Mouse (Mus musculus) gastrocnemius, postnatal 36 days (tissue): ENCODE measurements around the gene Tpk1. TPM values are rescaled to one million over a fixed set of nuclear protein-coding genes. Genes with fewer than 3 reads are reported as not detected.

Experiments
- DNase-seq, 2 experiments: peaks; one replicate each; pipeline ENCODE4 v3.0.0; 2022
- intact Hi-C: fragments of 180-260 bp; cut with DNase I; formaldehyde crosslinking; loops from one replicate; pipeline ENCODE4 v1.15.1; 2025
- long read RNA-seq, 2 experiments: library from polyadenylated mRNA; stranded (forward); transcript quantifications; one replicate each; pipeline ENCODE4 v2.0.0; 2021
- total RNA-seq, 2 experiments: library from RNA; stranded (reverse); gene quantifications; 2 replicates each; pipeline ENCODE4 v1.2.3; 2021

Tpk1 gene
- total RNA-seq = 1 to 10 TPM; 1.8 to 2.0 TPM
- long read RNA-seq, experiment 1, partial matches to known transcripts = 0 of 1 reads
- long read RNA-seq, experiment 1, other reads (novel, unspliced or antisense) = 1 of 1 reads
- long read RNA-seq, experiment 2, partial matches to known transcripts = 0 of 3 reads
- long read RNA-seq, experiment 2, other reads (novel, unspliced or antisense) = 2 of 3 reads

DNA sequence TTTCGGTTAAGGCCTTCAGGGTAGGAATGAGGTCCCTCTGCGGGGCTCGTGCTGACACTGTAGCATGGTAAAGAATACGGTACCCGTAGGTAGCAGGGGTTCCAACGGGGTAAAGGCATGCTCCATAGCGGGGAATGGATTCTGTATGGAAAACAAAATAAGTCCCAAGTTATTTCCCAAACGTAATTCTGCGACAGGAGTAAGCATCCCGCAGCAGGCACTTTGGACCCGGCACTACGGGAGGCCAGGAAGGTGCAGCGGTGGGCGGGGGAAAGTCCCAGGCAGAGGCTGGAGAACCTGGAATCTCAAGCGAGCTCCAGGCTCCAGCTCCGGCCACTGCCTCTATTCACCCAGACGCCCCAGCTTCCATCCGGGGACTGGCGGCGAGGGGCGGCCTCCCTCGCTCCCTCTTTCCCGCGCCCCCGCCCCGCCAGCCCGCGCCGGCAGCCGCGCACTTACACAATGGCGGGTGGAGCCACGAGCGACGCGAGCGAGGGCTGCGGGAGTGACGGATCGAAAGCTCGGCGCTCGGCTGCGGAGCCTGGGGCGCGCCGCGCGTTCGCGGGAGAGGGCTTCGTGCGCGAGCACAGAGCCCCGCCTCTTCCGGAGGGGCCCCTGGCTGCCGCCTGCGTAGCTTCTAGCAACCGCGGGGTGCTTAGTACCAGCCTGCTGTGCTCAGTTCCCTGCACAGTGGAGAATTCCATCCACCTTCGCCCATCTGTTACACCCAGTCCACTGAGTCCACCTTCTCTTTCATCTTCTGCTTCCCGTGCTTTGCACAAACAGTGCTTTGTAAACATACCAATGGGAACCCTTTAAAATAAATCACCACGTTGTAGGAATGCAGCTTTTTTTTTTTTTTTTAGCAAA is at the start of gene Tpk1:
Gene Tpk1, minus strand, starts transcription at position 602 of the 870 bp plus-strand sequence.
- peak; percentile 84 to 87 for DNase-seq
- intact Hi-C loops = no loop called here

DNA sequence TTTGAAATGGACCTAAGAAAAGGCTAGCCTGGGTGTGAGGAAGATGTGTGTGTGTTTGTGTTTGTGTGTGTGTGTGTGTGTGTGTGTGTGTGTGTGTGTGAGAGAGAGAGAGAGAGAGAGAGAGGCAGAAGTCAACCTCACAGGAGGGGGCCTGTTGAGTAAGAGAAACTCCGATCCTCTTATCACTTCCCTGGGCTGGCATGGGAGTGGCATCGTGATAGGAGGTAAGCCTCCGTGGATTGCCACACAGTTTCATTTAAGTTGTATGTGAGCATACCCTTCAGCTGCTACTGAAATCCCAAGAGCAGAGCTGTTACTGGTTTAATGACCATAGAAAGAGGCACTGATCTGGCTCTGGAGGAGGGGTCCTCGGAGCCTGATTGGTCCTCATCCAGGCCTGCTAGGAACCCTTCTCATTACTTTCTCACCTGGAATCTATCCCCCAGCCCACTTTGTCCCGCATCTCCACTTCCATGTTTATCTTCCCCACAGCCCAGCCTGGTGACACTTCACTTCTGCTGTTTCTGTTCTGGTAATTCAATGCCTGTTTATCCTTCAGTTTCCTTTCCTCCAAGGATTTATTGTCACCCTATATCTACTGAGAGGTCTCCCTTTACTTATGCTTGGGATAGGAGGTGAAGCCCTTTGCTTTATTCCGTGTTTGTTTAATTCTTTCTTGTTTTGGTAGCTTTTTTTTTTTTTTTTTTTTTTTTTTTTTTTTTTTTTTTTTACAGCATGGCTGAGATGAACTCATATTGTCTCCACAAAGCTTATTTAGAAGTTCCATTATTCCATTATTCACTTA is 36.9 kb upstream of the Tpk1 start:
- no peak for DNase-seq
- intact Hi-C loops = no loop called here

DNA sequence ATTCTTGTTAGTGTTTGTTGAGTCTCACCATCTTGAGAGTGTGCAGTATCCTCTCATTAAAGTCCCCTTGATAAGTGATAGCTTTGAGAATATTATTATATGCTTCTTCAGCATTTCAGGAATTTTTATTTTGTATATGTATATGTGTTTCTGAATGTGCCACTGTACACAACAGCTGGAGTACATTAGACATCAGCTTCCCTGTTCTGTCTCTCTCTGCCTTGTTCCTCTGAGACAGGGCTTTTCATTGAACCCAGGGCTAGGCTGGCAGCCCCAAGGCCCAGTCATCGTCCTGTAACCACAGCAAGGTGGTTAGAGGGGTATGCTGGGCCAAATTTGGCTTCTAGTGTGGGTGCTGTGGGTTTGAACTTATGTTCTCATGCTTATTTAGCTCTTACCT is 25.8 kb upstream of the Tpk1 start:
- DNase-seq = no peak
- intact Hi-C loops = no loop called here

DNA sequence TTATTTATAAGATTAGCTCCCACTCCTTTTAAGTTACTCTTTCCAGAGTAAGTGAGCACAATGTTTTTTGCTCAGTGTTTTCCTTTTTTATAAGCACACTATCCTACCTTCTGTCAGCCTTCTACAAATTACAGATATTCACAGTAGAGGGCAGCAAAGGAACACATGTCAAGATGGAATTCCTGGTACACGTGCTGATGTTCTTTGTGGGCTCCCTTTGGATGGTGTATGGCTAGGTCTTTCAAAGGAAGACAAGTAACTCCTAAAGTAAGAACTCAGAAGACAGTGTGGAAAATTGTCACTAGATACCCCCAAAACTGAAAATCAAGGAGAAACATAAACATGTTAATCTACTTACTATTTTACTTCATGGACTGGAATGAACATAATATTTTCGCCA is 19.9 kb upstream of the Tpk1 start:
- intact Hi-C loops = no loop called here
- no peak for DNase-seq

DNA sequence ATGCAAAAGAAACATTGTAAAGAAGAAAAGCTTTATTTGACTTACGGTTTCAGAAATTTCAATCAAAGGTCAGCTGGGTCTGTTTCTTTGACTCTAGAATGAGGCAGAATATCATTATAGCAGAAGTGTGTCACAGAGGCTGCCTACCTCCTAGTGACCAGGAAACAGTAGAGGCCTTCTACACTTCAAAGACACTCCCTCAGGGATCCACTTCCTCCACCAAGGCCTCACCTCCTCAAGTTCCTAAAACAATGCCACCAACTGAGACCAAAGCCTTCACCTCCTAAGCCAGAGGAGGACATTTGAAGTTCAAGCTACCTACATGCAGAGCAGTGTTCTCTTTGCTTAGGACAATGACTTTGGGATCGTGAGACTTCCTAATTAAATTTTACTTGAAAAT is 16.5 kb upstream of the Tpk1 start:
- DNase-seq = no peak
- intact Hi-C loops = no loop called here

DNA sequence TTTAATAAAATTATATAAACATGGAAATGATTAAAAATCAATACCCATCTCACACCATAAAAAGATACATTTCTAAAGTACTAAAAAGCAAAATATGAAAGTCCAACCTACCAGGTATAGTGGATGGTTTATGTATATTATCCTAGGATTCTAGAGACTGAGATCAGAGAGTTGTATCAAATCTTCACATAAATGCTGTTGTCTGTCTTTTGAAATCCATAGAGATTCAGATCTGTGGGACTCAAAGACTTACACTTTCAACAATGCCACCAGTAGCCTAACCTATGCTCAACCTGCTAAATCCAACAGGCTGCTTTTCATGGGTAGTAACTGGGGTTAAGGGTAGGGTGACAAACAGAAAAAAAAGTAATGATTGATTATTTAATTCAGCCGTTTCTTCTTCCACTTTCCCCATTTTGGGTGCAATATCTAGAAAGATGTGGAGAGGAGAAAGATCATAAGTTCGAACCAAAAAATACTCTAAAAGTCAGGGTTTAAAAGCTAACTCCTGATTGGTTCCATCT is 12.7 kb upstream of the Tpk1 start:
- intact Hi-C loops = no loop called here
- no peak for DNase-seq

DNA sequence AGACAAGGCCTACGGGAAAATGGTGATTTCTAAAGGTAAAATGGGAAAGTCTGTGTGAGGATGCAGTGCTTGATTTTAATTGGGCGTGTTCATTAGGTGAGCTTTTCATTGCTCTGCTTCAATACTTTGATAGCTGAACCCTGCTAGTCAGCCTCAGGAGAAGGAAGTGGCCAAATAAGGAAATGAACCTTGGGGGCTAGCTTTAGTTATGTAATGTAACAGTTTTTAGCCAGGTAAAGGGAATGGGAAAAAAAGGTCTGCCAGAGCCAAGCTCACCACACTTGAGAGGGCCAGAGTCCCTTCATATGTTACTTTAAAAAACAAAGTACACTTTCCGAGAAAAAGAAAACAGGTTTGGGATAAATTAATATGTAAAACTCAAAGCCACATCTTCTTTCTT is 11.5 kb upstream of the Tpk1 start:
- intact Hi-C loops = no loop called here
- no peak for DNase-seq

DNA sequence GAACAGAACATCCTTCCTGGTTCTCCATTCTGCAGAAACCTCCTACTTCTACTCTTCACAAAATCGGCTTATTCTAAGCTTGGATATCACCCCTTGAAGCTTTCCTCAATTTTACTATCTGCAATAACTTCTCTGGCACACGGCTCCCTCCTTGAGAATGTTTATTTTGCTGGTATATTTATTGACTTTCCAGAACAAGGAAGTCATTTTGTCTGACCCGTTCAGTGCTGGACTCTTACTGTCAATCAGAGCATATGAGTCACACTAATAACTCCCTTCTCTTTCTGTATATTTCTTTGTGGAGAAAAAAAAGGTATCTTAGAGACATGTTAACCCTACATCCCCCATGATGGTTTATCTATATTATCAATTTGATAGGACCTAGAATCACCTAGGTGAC is 10.1 kb upstream of the Tpk1 start:
- intact Hi-C loops = no loop called here
- DNase-seq = no peak

DNA sequence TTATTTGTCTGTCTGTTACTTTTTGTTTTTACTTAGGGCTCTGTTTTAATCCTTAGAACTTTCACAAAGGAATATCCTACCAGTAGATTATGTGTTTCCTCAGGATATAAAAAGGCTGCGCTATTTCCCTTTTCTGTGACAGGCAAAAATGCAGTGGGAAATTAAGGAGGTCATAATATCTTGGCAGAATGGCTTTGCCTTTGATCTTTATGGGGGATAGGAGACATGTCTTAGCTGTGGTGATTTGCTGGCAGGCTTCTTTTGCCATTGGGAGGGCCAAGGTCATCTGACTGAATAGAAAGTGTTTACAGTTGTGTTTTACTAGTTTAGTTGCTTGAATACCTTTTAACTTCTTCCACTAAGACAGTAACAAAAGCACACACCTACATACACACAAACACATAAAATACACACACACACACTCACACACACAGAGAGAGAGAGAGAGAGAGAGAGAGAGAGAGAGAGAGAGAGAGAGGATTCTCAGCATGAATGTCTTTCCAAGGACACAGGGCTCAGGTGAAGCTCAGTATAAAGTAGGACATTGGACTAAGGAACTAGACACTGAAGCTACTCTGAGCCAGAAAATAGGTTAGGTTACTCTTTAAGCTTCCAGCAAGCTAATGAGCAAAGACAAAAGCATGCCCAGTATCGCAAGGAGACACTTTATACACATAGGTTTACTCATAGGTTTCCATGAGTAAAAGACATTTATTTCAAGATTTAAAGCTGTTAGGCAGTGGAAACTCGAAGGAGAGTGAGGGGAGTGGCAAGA is 9.1 kb upstream of the Tpk1 start:
- no peak for DNase-seq
- intact Hi-C loops = no loop called here

DNA sequence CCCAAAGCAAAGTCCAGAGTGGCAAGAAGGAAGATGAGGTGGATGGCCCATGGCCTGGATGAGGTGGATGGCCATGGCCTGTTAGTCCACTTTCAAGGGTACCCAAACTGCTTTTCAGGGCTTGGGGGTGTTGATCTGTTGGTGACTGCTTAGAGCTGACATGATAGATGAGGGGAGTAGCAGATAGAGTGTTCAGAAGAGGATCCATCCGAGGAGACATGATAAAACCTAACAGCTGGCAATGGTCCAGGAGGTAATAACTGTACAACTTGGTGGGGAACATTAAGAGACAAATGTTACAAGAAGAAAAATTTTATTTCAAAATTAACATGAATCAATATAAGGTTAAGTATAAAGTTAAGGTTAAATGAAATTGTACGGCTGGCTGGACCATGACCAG is 4.9 kb upstream of the Tpk1 start:
- intact Hi-C loops = no loop called here

DNA sequence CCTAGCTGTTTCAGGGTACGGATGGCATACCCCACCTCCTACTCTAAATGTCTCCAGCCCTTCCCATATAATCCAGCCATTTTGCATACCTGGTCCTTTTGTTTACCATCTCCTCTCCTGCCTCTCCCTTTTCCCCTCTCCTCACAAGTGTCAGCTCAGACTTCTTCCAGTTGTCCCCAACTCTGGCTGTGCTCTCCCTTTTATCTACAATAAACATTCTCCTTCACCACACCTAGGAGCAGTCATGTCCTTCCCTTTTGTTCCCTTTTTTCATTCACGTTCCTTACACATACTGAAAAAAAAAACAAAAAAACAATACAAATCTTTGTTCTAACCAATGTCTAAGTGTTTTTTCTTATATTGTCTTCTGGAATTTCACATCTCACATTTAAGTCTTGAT is 1.6 kb upstream of the Tpk1 start:
- DNase-seq = no peak
- intact Hi-C loops = no loop called here

More for the DNA sequence above, 4.9 kb upstream of the Tpk1 start:
- no peak for DNase-seq

DNA sequence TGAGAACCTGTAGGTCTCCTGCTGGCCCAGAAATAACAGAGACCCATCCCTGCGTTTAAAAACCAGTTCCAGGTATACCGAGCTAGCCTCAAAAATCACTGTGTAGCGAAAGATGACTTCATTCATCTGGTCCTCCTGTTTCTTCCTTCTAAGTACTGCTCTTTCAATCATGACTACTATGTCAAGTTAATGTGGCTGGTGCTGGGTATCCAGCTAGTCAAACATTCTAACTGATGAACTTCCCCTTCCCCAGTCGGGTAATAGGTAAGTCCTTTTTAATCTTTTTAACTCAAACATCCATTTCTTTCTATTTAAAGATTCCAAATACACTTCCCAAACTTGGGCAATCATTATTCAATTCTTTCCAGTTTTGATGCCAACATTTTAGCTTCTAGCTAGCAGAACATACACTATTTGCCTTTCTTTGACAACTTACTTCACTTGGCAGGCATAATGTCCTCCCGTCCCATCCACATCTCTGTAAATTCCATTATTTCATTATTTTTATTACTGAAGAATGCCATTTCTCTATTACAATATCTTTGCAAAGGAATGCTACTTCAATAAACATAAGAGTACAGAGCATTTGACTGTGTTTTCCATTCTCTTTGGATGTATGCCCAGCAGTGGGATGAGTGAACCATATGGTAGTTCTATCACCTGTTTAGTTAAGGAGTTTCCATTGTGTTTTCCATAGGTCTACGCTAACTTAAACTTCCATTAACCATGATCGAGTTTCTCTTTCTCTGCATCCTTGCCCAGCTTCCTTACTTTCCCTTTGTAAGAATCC is 728 bp upstream of the Tpk1 start:
- intact Hi-C loops = no loop called here
- no peak for DNase-seq

DNA sequence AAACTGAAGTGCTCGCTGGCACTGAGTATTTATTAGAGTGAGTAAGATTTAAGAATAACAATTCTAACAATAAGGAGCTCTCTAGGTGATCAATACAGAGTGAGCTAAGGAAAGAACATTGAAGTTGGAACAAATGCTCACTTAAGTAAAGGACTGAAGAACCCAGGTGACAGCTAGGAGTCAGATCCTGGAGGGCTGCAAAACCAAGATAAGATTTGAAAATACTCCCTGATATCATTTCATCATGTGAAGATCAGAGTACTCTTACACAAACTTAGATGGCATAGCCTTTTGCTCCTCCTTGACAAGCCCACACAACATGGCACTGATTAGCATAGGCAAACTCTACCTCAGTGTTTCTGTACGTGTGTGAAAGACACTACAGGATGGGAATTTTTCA is 4.3 kb downstream of the Tpk1 start:
- DNase-seq = no peak
- intact Hi-C loops = no loop called here

DNA sequence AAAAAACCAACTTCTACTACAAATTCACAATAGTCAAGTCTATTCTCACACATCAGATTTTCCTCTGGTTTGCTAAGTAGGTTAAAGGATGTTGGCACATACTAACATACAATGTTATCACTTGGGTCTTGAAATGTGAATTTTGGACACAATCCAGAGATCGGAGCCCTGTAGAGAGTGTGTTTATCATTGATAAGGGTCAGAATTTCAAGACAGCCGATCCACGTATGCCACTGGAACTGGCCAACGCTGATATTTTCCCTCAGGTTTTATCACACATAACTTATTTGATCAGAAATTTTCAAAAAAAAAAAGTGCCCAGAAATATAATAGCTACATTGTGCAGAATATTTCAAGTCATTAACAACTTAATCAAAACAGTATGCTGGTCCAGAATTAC is 7.8 kb downstream of the Tpk1 start:
- no peak for DNase-seq
- intact Hi-C loops = no loop called here

DNA sequence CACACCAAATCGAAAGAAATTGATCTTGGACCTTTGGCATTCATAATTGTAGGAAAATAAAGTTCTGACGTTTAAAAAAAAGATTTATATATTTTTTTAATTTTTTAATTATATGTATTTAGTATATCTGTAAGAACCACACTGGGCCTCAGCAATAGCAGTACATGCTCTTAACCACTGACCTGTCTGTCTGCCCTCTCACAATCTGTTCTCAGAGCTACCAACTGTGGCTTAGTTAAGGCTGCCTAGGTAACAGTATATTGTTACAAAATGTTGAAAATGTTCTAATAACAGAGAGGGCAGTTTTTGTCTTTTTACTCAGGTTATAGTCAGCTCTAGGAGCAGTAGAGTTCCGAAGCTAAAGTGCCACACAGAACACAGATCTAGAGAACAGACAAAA is 8.2 kb downstream of the Tpk1 start:
- no peak for DNase-seq
- intact Hi-C loops = no loop called here

DNA sequence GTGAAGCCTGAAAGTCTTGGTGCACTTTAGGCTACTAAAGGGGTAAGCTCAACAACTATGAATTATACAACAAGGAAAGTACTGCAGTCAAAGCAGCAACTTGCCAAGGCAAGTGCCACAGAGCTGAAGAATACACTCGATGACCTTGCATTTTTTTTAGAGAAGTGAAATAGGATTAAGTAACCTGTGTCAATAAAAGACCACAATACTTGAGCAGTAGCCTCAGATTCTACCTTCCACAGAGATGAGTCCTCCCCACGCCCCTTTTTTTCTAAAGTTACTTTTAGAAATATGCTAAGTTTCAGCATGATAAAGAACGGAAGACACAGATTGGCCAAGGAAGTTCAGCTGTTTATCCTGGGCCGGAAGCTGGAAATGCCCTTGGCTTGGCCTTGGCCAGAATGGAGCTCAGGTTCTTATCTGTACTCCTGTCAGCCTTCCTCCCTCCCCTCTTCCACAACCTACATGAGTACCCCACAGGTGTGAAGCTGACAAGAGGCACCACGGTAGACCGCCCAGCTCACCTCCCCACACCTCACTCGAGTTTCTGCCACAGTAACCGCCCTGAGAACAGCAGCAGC is 11.1 kb downstream of the Tpk1 start:
- intact Hi-C loops = no loop called here

DNA sequence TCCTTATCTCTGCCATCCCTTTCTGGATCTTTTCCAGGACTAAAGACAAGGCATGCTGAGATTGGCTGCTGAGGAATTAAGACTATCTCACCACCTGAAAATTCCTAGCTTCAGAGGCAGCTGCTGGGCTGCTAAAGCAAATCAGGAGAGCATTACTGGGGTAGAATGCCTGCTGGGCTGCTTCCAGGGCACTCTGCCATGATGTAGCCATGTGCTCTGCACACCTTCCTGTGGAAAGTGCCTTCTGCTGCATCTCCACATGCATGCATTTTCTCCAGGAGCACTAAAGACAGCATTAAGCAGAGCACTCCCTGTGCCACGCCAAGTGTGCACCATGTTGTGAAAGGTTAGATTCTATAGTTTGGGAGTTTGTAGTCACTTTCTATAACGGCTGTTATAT is 16.6 kb downstream of the Tpk1 start:
- no peak for DNase-seq

More for the DNA sequence above, 11.1 kb downstream of the Tpk1 start:
- DNase-seq = no peak

DNA sequence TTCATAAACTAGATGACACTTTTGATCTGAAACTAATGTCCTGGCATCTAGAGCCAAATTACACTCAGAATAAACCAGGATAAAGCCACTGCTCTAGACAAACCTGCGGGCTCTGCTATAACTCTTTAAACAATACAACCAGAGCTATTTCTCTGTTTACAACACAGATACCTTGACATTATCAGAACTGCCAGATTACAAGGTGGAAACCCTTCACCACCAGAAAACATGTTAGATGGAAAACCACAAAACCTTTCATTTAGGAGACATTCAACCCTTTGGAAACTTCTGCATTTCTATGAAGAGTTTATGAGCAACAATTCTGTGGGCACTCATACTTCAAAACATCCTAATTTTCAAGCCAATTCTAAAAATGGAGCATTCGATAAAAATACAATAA is 20.4 kb downstream of the Tpk1 start:
- no peak for DNase-seq
- intact Hi-C loops = no loop called here

More for the DNA sequence above, 16.6 kb downstream of the Tpk1 start:
- intact Hi-C loops = no loop called here

DNA sequence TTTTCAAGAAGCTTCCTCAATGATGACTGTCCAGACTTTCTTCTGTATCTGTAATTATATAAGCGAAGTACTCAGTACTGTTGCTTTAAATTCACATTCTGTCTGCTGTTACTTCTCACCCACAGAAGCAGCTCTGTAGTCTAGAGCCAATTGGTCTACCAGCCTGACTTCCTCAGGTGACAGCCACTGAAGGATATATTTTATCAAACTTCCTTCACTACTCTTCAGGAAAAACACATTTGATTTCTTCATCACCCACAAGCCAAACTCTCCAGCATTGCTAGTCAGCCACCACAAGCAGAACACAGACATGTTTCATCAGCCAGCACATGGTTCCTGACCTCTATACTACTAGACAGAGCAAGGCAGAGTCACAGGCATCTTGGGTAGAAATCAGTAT is 21.0 kb downstream of the Tpk1 start:
- no peak for DNase-seq
- intact Hi-C loops = no loop called here
